Mouse (Mus musculus) lung, embryonic 16.5 days (tissue): Measurements from ENCODE around the gene Ica1l. TPM values are rescaled to one million over a fixed set of nuclear protein-coding genes. Genes with fewer than 3 reads are reported as not detected.
A peak's percentile ranks its signal among the peaks of the same experiment; 100 is the strongest.

Experiments
- ATAC-seq: fragments of 200-750 bp; cut with Nextera tagmentation; 2 replicates; pipeline ENCODE4 v1.8.0; 2017; ENCODE audit warnings: low read depth, mild to moderate bottlenecking, moderate library complexity
- H3K27ac ChIP-seq: fragments of 300-500 bp; sonication (generic); 2 replicates; pipeline ENCODE4 v1.5.1; 2014; ENCODE audit warnings: mild to moderate bottlenecking, control low read depth, low read length
- H3K27me3 ChIP-seq: fragments of 300-500 bp; sonication (generic); 2 replicates; pipeline ENCODE4 v1.6.1; 2014; ENCODE audit warnings: low read depth, low read length, mixed read lengths; ENCODE audit not compliant: control insufficient read depth, insufficient read depth
- H3K36me3 ChIP-seq: fragments of 300-500 bp; sonication (generic); 2 replicates; pipeline ENCODE4 v1.6.1; 2014; ENCODE audit warnings: low read length; ENCODE audit not compliant: control insufficient read depth, insufficient read depth
- H3K4me1 ChIP-seq: fragments of 300-500 bp; sonication (generic); replicated peaks from 2 replicates; pipeline ENCODE4 v1.6.1; 2014; ENCODE audit warnings: low read length, mixed read lengths; ENCODE audit not compliant: control insufficient read depth, insufficient read depth
- H3K4me2 ChIP-seq: fragments of 300-500 bp; sonication (generic); 2 replicates; pipeline ENCODE4 v1.6.1; 2014; ENCODE audit warnings: low read depth, low read length, control low read depth
- H3K4me3 ChIP-seq: fragments of 300-500 bp; sonication (generic); 2 replicates; pipeline ENCODE4 v1.5.1; 2014; ENCODE audit warnings: mild to moderate bottlenecking, low read length, control low read depth
- H3K9ac ChIP-seq: fragments of 300-500 bp; sonication (generic); 2 replicates; pipeline ENCODE4 v1.6.1; 2014; ENCODE audit warnings: low read length, control low read depth
- H3K9me3 ChIP-seq: fragments of 300-500 bp; sonication (generic); 2 replicates; pipeline ENCODE4 v1.6.1; 2016; ENCODE audit warnings: low read length; ENCODE audit not compliant: control insufficient read depth
- WGBS: fragments of 180-500 bp; shearing (Covaris S2); extraction: QIAGEN DNeasy Blood & Tissue Kit; methylation state at CpG from one replicate; pipeline ENCODE4 v1.1.7; 2014; 5-methylcytosine and 5-hydroxymethylcytosine counted together
- polyA plus RNA-seq: library from polyadenylated mRNA; unstranded; fragments of >200 nt; fragmentation: Nextera tagmentation; extraction: Ambion mirVana; gene quantifications from 2 replicates; pipeline ENCODE4 v1.2.1, GENCODE M21; 2015

Gene Ica1l
- polyA plus RNA-seq, 1 experiment from 2014 or later = 0.55 TPM

DNA sequence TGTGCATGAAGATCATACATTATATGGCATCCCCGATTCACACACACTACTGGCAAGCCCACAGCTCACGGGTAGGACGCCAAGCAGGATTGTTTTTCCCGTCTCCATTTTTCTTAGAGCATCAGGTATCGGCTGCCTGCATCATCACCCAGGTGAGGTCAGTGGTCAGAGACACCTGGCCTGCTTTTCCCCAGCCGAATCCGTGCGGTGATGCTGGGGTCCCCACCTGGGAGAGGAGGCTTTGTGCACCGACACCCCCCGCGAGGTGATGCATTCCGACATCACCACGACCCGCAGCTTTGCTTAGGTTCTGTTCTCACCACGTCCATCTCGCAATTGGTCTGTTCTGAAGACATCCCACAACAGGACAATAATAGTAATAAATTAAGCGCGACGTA lies 587 bp downstream of the Ica1l start:
- 2% methylated on average over 19 of the region's 19 CpGs for WGBS
- peaks cover 4% of the 10 kb centered on the region; the same call in 1 of the 2 replicates for H3K4me1 ChIP-seq
- no peaks in the 10 kb centered on the region for H3K9me3 ChIP-seq
- peaks cover 13% of the 10 kb centered on the region for H3K27me3 ChIP-seq
- H3K9ac ChIP-seq = peak overlapping the region; percentile 75
- no peak overlapping the region for H3K27ac ChIP-seq
- peak overlapping the region; percentile 99 for H3K4me2 ChIP-seq
- ATAC-seq = peak; percentile 17; the same call in 1 of the 2 replicates
- H3K4me3 ChIP-seq = peak overlapping the region; percentile 74
- no peaks in the 10 kb centered on the region for H3K36me3 ChIP-seq

DNA sequence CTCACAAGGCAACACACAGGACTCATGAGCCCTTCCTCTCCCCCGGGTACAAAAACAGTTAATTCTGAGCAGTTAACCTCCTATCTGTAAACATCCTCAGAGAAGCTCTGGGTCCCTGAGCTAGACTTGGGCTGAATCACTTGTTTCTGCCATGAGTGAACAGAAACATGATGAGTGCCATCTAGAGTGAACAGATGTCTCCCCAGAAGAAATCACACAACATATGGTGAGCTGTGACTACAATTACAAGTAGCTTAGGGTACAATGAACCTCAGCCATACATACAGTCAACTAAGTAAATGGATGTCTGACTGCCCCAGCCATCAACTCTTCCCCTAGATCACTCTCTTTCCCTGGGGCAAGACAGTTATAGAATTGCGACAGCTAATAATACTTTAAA lies 7.9 kb downstream of the Ica1l start:
- Histone ChIP-seq H3K4me2 (no peak overlapping the region), H3K4me3 (no peak overlapping the region), H3K9ac (no peak overlapping the region), H3K36me3 (no peaks in the 10 kb centered on the region), H3K9me3 (no peaks in the 10 kb centered on the region), H3K27me3 (no peaks in the 10 kb centered on the region), H3K4me1 (no peaks in the 10 kb centered on the region), H3K27ac (no peak overlapping the region)
- ATAC-seq = no peak
- WGBS = 86% methylated on average over 2 of the region's 2 CpGs

GRCm38 (mm10) chr1:60017031-60017469 lies 25.9 kb downstream of the Ica1l start:
- Histone ChIP-seq H3K27me3 (no peaks in the 10 kb centered on the region), H3K4me1 (no peaks in the 10 kb centered on the region), H3K4me2 (no peak overlapping the region), H3K9me3 (no peaks in the 10 kb centered on the region), H3K36me3 (no peaks in the 10 kb centered on the region), H3K4me3 (no peak overlapping the region), H3K27ac (no peak overlapping the region), H3K9ac (no peak overlapping the region)
- 88% methylated on average over 1 of the region's 1 CpGs for WGBS
- no peak for ATAC-seq

GRCm38 (mm10) chr1:60016136-60016611 lies 26.8 kb downstream of the Ica1l start:
- Histone ChIP-seq H3K4me3 (no peak overlapping the region), H3K27me3 (no peaks in the 10 kb centered on the region), H3K4me2 (no peak overlapping the region), H3K9me3 (no peaks in the 10 kb centered on the region), H3K36me3 (no peaks in the 10 kb centered on the region), H3K9ac (no peak overlapping the region), H3K27ac (no peak overlapping the region), H3K4me1 (no peaks in the 10 kb centered on the region)
- ATAC-seq = no peak
- WGBS = 61% methylated on average over 5 of the region's 5 CpGs

DNA sequence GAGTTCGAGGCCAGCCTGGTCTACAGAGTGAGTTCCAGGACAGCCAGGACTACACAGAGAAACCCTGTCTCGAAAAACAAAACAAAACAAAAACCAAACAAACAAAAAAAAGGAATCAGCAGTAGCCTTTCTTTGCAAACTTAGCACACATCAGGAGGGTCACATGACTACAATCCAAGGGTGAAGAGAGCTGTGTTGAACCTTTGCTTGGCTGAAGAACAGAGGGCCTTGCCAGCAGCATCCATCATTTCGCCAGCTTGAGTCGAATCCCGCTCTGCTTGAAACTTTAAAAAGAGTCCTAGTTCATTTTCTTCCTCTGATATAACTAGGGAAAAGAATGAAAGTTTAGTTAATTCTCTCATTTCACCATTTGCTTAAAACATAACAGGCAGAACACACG lies 27.5 kb downstream of the Ica1l start:
- Histone ChIP-seq H3K27ac (no peak overlapping the region), H3K4me1 (no peaks in the 10 kb centered on the region), H3K4me2 (no peak overlapping the region), H3K9me3 (no peaks in the 10 kb centered on the region), H3K27me3 (no peaks in the 10 kb centered on the region), H3K9ac (no peak overlapping the region), H3K36me3 (no peaks in the 10 kb centered on the region), H3K4me3 (no peak overlapping the region)
- no peak for ATAC-seq
- 77% methylated on average over 6 of the region's 6 CpGs for WGBS

GRCm38 (mm10) chr1:60013779-60014178 lies 29.2 kb downstream of the Ica1l start:
- 81% methylated on average over 10 of the region's 10 CpGs for WGBS
- no peak overlapping the region for H3K4me3 ChIP-seq
- H3K9me3 ChIP-seq = no peaks in the 10 kb centered on the region
- no peak overlapping the region for H3K9ac ChIP-seq
- no peak overlapping the region for H3K4me2 ChIP-seq
- H3K27ac ChIP-seq = no peak overlapping the region
- no peaks in the 10 kb centered on the region for H3K27me3 ChIP-seq
- no peaks in the 10 kb centered on the region for H3K36me3 ChIP-seq
- H3K4me1 ChIP-seq = no peaks in the 10 kb centered on the region
- ATAC-seq = no peak

- ATAC-seq = no peak
- Histone ChIP-seq H3K4me3 (no peak overlapping the region), H3K36me3 (no peaks in the 10 kb centered on the region), H3K9me3 (no peaks in the 10 kb centered on the region), H3K4me2 (no peak overlapping the region), H3K4me1 (no peaks in the 10 kb centered on the region), H3K27ac (no peak overlapping the region), H3K9ac (no peak overlapping the region), H3K27me3 (no peaks in the 10 kb centered on the region)
- WGBS = 64% methylated on average over 2 of the region's 2 CpGs
Observed at GRCm38 (mm10) chr1:60008743-60009142, 34.2 kb downstream of the Ica1l start.

DNA sequence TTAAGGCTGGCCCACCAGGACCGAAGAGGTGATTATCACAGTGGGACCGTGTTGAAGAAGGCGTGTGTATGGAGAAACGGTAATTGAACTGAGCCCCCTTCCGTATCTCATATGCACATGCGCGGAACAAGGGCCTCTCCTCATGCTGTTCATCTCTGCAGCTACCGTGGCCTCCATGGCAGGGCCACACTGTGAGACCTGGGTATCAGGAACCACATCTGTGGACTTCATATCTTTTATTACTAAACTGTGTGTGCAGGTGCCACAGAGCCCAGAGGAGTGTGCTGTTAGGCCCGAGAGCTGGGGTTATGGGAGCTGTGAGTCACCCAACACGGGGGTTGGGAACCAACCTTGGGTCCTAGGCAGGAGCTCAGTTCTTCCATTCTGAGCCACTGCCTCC lies 35.6 kb downstream of the Ica1l start:
- Histone ChIP-seq H3K9me3 (no peaks in the 10 kb centered on the region), H3K27me3 (no peaks in the 10 kb centered on the region), H3K4me1 (no peaks in the 10 kb centered on the region), H3K4me2 (no peak overlapping the region), H3K9ac (no peak overlapping the region), H3K4me3 (no peak overlapping the region), H3K36me3 (no peaks in the 10 kb centered on the region), H3K27ac (no peak overlapping the region)
- 86% methylated on average over 10 of the region's 10 CpGs for WGBS
- ATAC-seq = no peak

DNA sequence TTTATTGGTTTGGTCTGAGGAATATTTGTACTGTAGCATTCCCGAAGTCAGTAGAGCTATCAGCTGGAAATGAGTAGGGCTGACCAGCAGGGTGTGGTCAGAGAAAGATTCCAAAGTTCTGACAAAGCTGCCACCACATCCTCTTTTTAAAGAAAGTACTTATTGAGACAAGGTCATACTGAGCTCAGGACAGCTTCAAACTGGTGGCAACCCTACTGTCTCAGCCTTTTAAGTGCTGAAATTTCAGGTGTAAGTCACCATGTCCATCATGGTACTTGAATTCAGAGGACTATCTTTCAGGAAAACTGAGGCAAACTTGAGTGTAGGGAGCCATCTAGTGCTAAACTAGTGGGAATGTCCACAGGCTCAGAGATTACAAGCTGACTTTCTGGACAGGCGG lies 42.7 kb downstream of the Ica1l start:
- H3K27me3 ChIP-seq = no peaks in the 10 kb centered on the region
- H3K9me3 ChIP-seq = no peaks in the 10 kb centered on the region
- H3K4me2 ChIP-seq = no peak overlapping the region
- WGBS = 22% methylated on average over 2 of the region's 2 CpGs
- H3K9ac ChIP-seq = no peak overlapping the region
- H3K4me3 ChIP-seq = no peak overlapping the region
- ATAC-seq = peak; percentile 20; the same call in 1 of the 2 replicates
- 0 out of 2 replicates have a peak, but pooled peaks cover 2% of the 10 kb centered on the region for H3K4me1 ChIP-seq
- H3K36me3 ChIP-seq = no peaks in the 10 kb centered on the region
- no peak overlapping the region for H3K27ac ChIP-seq

DNA sequence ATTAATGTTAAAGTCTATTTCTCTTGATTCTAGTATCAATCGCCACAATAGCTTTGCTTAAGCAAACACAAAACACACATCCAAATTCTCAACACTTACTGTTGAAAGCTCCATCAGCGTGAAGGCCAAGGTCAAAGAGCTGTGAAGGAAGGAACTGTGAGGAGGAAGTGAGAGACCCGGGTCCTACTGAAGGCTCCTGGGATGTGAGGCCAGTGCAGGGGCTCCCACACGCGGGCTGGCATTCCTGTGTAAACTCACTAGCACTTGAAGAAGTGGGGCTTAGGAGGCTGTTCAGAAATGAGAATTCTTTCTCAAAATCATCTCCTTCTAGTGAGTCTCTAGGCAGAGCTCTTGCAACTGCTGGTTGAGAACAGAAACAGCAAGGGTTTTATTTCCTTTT lies 45.6 kb downstream of the Ica1l start:
- H3K27ac ChIP-seq = no peak overlapping the region
- H3K27me3 ChIP-seq = no peaks in the 10 kb centered on the region
- H3K36me3 ChIP-seq = no peaks in the 10 kb centered on the region
- H3K4me1 ChIP-seq = 0 out of 2 replicates have a peak, but pooled peaks cover 2% of the 10 kb centered on the region
- no peak overlapping the region for H3K4me3 ChIP-seq
- H3K9me3 ChIP-seq = no peaks in the 10 kb centered on the region
- WGBS = 25% methylated on average over 5 of the region's 5 CpGs
- H3K4me2 ChIP-seq = no peak overlapping the region
- no peak for ATAC-seq
- H3K9ac ChIP-seq = no peak overlapping the region
